Mouse (Mus musculus) ES-E14 (cell line): ENCODE measurements around the gene Tanc1. TPM values are rescaled to one million over a fixed set of nuclear protein-coding genes. Genes with fewer than 3 reads are reported as not detected.

ENCODE experiments used
- DNase-seq: peaks from one replicate; pipeline ENCODE4 v3.0.0-alpha.2; 2013; ENCODE audit warnings: low read depth, low spot score
- H3K27ac ChIP-seq: 2 replicates; pipeline ENCODE4 v1.5.1; 2012; ENCODE audit warnings: low read depth, mild to moderate bottlenecking, low read length, moderate library complexity, mixed read lengths; ENCODE audit not compliant: poor library complexity, insufficient read depth, severe bottlenecking
- H3K36me3 ChIP-seq: 2 replicates; pipeline ENCODE4 v1.6.1; 2012; ENCODE audit warnings: mild to moderate bottlenecking, low read length, moderate library complexity, mixed read lengths; ENCODE audit not compliant: control insufficient read depth, poor library complexity, insufficient read depth, severe bottlenecking
- H3K4me1 ChIP-seq, 2 experiments: fragments of 150-350 bp in 1 of 2; sonication (generic) in 1 of 2; 2 replicates each; pipeline ENCODE4 v1.6.1; 2012; ENCODE audit warnings: low read length in 2 of 2, mild to moderate bottlenecking in 1 of 2, mixed read lengths in 1 of 2; ENCODE audit not compliant: control insufficient read depth in 2 of 2, insufficient read depth in 2 of 2, poor library complexity in 1 of 2
- H3K4me3 ChIP-seq, 2 experiments: fragments of 150-350 bp in 1 of 2; sonication (generic) in 1 of 2; 2 replicates each; pipeline ENCODE4 v1.5.1; 2012; ENCODE audit warnings: low read length in 2 of 2, low read depth in 1 of 2, mild to moderate bottlenecking in 1 of 2, mixed read lengths in 1 of 2; ENCODE audit not compliant: insufficient read depth in 1 of 2, poor library complexity in 1 of 2, severe bottlenecking in 1 of 2
- H3K9ac ChIP-seq: 2 replicates; pipeline ENCODE4 v1.6.1; 2012; ENCODE audit warnings: low read depth, mild to moderate bottlenecking, low read length, mixed read lengths; ENCODE audit not compliant: poor library complexity, insufficient read depth, severe bottlenecking
- H3K9me3 ChIP-seq: fragments of 150-350 bp; sonication (generic); 2 replicates; pipeline ENCODE4 v1.6.1; 2012; ENCODE audit warnings: low read depth, mild to moderate bottlenecking, low read length; ENCODE audit not compliant: control insufficient read depth, insufficient read depth
- CHD2 ChIP-seq: IDR thresholded peaks from 2 replicates; pipeline ENCODE4 v1.6.1; 2014; ENCODE audit warnings: mild to moderate bottlenecking, low read depth, low read length, inconsistent platforms
- HCFC1 ChIP-seq: IDR thresholded peaks from 2 replicates; pipeline ENCODE4 v1.6.1; 2012; ENCODE audit warnings: low read length, inconsistent platforms, borderline replicate concordance; ENCODE audit not compliant: insufficient read depth
- MAFK ChIP-seq: IDR thresholded peaks from 2 replicates; pipeline ENCODE4 v1.6.1; 2014; ENCODE audit warnings: mild to moderate bottlenecking, low read depth, low read length, inconsistent platforms; ENCODE audit not compliant: insufficient read depth
- ZC3H11A ChIP-seq: IDR thresholded peaks from 2 replicates; pipeline ENCODE4 v1.6.1; 2012; ENCODE audit warnings: low read depth, mild to moderate bottlenecking, inconsistent platforms, low read length, borderline replicate concordance
- ZNF384 ChIP-seq: IDR thresholded peaks from 2 replicates; pipeline ENCODE4 v1.6.1; 2012; ENCODE audit warnings: low read depth, low read length, inconsistent platforms
- in situ Hi-C, 2 experiments: fragments of 600-800 bp; cut with MboI; formaldehyde crosslinking; loops; one replicate each; pipeline ENCODE4 v1.15.1; 2025; ENCODE audit warnings: low sequenced_read_pairs in 2 of 2, inconsistent platforms in 1 of 2; ENCODE audit not compliant: unreplicated experiment in 2 of 2
- total RNA-seq: library from RNA; depleted of rRNA; stranded (reverse); fragments of 300-350 nt; gene quantifications from 2 replicates; pipeline ENCODE4 v1.2.3, GENCODE M21; 2012

Gene Tanc1
- total RNA-seq, 1 experiment, result 28.2 TPM

DNA sequence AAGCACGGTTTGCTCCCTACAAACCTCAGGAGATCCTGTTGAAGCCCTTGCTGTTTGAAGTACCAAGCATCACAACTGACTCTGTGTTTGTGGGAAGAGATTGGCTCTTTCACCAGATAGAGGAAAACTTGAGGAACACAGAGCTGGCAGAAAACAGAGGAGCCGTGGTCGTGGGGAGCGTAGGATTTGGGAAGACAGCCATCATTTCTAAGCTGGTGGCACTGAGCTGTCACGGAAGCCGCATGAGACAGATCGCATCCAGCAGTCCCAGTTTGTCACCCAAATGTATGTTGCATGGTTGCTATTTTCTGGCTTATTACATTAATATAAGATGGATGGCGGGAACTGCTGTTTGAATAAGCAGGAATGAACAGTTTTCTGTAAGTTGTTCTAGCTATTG is 179.8 kb downstream of the Tanc1 start:
- H3K27ac ChIP-seq, result no peak overlapping the region
- H3K9me3 ChIP-seq, result no peaks in the 10 kb centered on the region
- no peak overlapping the region for H3K4me3 ChIP-seq
- TF ChIP-seq CHD2, result no peak
- TF ChIP-seq HCFC1, result no peak
- no peak for TF ChIP-seq ZC3H11A
- no peak for TF ChIP-seq MAFK
- TF ChIP-seq ZNF384, result no peak
- H3K4me1 ChIP-seq, result no peaks in the 10 kb centered on the region
- H3K9ac ChIP-seq, result no peak overlapping the region
- DNase-seq, result no peak
- H3K36me3 ChIP-seq, result peaks cover 38% of the 10 kb centered on the region
- in situ Hi-C loops, result no loop called here

GRCm38 (mm10) chr2:59793337-59793736 is 181.5 kb downstream of the Tanc1 start:
- Histone ChIP-seq H3K4me1 (no peaks in the 10 kb centered on the region), H3K27ac (no peak overlapping the region), H3K36me3 (peaks cover 35% of the 10 kb centered on the region), H3K9ac (no peak overlapping the region), H3K4me3 (no peak overlapping the region), H3K9me3 (no peaks in the 10 kb centered on the region)
- TF ChIP-seq CHD2, result no peak
- no peak for TF ChIP-seq HCFC1
- TF ChIP-seq ZNF384, result no peak
- no peak for TF ChIP-seq ZC3H11A
- TF ChIP-seq MAFK, result no peak
- DNase-seq, result no peak
- in situ Hi-C loops, result no loop called here

GRCm38 (mm10) chr2:59794838-59795237 is 183.0 kb downstream of the Tanc1 start:
- no peak for TF ChIP-seq MAFK
- no peak for TF ChIP-seq HCFC1
- TF ChIP-seq CHD2, result no peak
- TF ChIP-seq ZNF384, result no peak
- TF ChIP-seq ZC3H11A, result no peak
- DNase-seq, result no peak
- Histone ChIP-seq H3K27ac (no peak overlapping the region), H3K9me3 (no peaks in the 10 kb centered on the region), H3K9ac (no peak overlapping the region), H3K36me3 (peaks cover 41% of the 10 kb centered on the region), H3K4me3 (no peak overlapping the region), H3K4me1 (no peaks in the 10 kb centered on the region)
- in situ Hi-C loops, result no loop called here

GRCm38 (mm10) chr2:59798934-59799532 is 187.2 kb downstream of the Tanc1 start:
- Histone ChIP-seq H3K9me3 (no peaks in the 10 kb centered on the region), H3K36me3 (peaks cover 45% of the 10 kb centered on the region), H3K4me3 (no peak overlapping the region), H3K9ac (no peak overlapping the region), H3K4me1 (no peaks in the 10 kb centered on the region), H3K27ac (no peak overlapping the region)
- TF ChIP-seq HCFC1 (no peak), ZC3H11A (no peak), ZNF384 (no peak), MAFK (no peak), CHD2 (no peak)
- DNase-seq, result no peak
- in situ Hi-C loops, result no loop called here

GRCm38 (mm10) chr2:59799572-59799971 is 187.7 kb downstream of the Tanc1 start:
- TF ChIP-seq MAFK (no peak), ZNF384 (no peak), ZC3H11A (no peak), CHD2 (no peak), HCFC1 (no peak)
- Histone ChIP-seq H3K36me3 (peaks cover 42% of the 10 kb centered on the region), H3K4me3 (no peak overlapping the region), H3K9ac (no peak overlapping the region), H3K4me1 (no peaks in the 10 kb centered on the region), H3K9me3 (no peaks in the 10 kb centered on the region), H3K27ac (no peak overlapping the region)
- DNase-seq, result no peak
- in situ Hi-C loops, result no loop called here
